Mouse (Mus musculus): Measurements from ENCODE around the gene Omp. TPM values are rescaled to one million over a fixed set of nuclear protein-coding genes. Genes with fewer than 3 reads are reported as not detected.

The Omp gene
- polyA plus RNA-seq, 1 experiment from 2014 or later, result 0.89 TPM

GRCm38 (mm10) chr7:98131751-98132150 is 13.6 kb downstream of the Omp start:
- Histone ChIP-seq H3K4me2 (no peak overlapping the region), H3K36me3 (peaks cover 83% of the 10 kb centered on the region), H3K9ac (no peak overlapping the region), H3K27ac (no peak overlapping the region), H3K4me3 (no peak overlapping the region), H3K9me3 (replicated peaks) (no peaks in the 10 kb centered on the region), H3K4me1 (no peaks in the 10 kb centered on the region), H3K27me3 (replicated peaks) (no peaks in the 10 kb centered on the region)
- WGBS (ENCODE audit: insufficient replicate concordance), result 92% methylated on average over 8 of the region's 8 CpGs
- no peak for ATAC-seq

GRCm38 (mm10) chr7:98125473-98125872 is 19.8 kb downstream of the Omp start:
- Histone ChIP-seq H3K9me3 (replicated peaks) (no peaks in the 10 kb centered on the region), H3K9ac (no peak overlapping the region), H3K4me1 (peaks cover 12% of the 10 kb centered on the region), H3K4me3 (no peak overlapping the region), H3K4me2 (no peak overlapping the region), H3K27me3 (replicated peaks) (no peaks in the 10 kb centered on the region), H3K27ac (no peak overlapping the region), H3K36me3 (peaks cover 82% of the 10 kb centered on the region)
- 31% methylated on average over 5 of the region's 5 CpGs for WGBS (ENCODE audit: insufficient replicate concordance)
- ATAC-seq, result peak; percentile 33; the same call in 1 of the 2 replicates

- Histone ChIP-seq H3K4me3 (no peak overlapping the region), H3K9ac (no peak overlapping the region), H3K36me3 (peaks cover 74% of the 10 kb centered on the region), H3K4me2 (no peak overlapping the region), H3K9me3 (replicated peaks) (no peaks in the 10 kb centered on the region), H3K27ac (no peak overlapping the region), H3K27me3 (replicated peaks) (no peaks in the 10 kb centered on the region), H3K4me1 (peaks cover 20% of the 10 kb centered on the region)
- no peak for ATAC-seq
- WGBS (ENCODE audit: insufficient replicate concordance), result 68% methylated on average over 5 of the region's 5 CpGs
These were observed 20.6 kb downstream of the Omp start for GRCm38 (mm10) chr7:98124701-98125100.

- 67% methylated on average over 8 of the region's 8 CpGs for WGBS (ENCODE audit: insufficient replicate concordance)
- no peak for ATAC-seq
- H3K4me3 ChIP-seq, result no peak overlapping the region
- H3K27ac ChIP-seq, result no peak overlapping the region
- H3K4me2 ChIP-seq, result no peak overlapping the region
- H3K9me3 ChIP-seq (replicated peaks), result no peaks in the 10 kb centered on the region
- H3K27me3 ChIP-seq (replicated peaks), result no peaks in the 10 kb centered on the region
- peaks cover 34% of the 10 kb centered on the region for H3K4me1 ChIP-seq
- peaks cover 44% of the 10 kb centered on the region for H3K36me3 ChIP-seq
- no peak overlapping the region for H3K9ac ChIP-seq
These were observed 23.6 kb downstream of the Omp start for GRCm38 (mm10) chr7:98121673-98122072.

GRCm38 (mm10) chr7:98121241-98121640 is 24.1 kb downstream of the Omp start:
- H3K4me2 ChIP-seq, result no peak overlapping the region
- 0 out of 2 replicates have a peak overlapping the region, but pooled peaks have one; percentile 3 for H3K9ac ChIP-seq
- no peak overlapping the region for H3K27ac ChIP-seq
- no peak overlapping the region for H3K4me3 ChIP-seq
- 59% methylated on average over 3 of the region's 3 CpGs for WGBS (ENCODE audit: insufficient replicate concordance)
- ATAC-seq, result no peak
- no peaks in the 10 kb centered on the region for H3K9me3 ChIP-seq (replicated peaks)
- H3K36me3 ChIP-seq, result peaks cover 40% of the 10 kb centered on the region
- no peaks in the 10 kb centered on the region for H3K27me3 ChIP-seq (replicated peaks)
- H3K4me1 ChIP-seq, result peaks cover 35% of the 10 kb centered on the region

GRCm38 (mm10) chr7:98120325-98120724 is 25.0 kb downstream of the Omp start:
- no peak overlapping the region for H3K27ac ChIP-seq
- peak overlapping the region; percentile 17; the same call in 1 of the 2 replicates for H3K4me3 ChIP-seq
- ATAC-seq, result peak; percentile 41; the same call in 1 of the 2 replicates
- H3K36me3 ChIP-seq, result peaks cover 31% of the 10 kb centered on the region
- H3K4me1 ChIP-seq, result peaks cover 35% of the 10 kb centered on the region
- H3K4me2 ChIP-seq, result peak overlapping the region; percentile 58
- no peaks in the 10 kb centered on the region for H3K9me3 ChIP-seq (replicated peaks)
- peak overlapping the region; percentile 27; the same call in 1 of the 2 replicates for H3K9ac ChIP-seq
- no peaks in the 10 kb centered on the region for H3K27me3 ChIP-seq (replicated peaks)
- WGBS (ENCODE audit: insufficient replicate concordance), result 13% methylated on average over 7 of the region's 7 CpGs

- H3K27ac ChIP-seq, result 0 out of 2 replicates have a peak overlapping the region, but pooled peaks have one; percentile 23
- H3K4me1 ChIP-seq, result peaks cover 35% of the 10 kb centered on the region
- H3K36me3 ChIP-seq, result peaks cover 26% of the 10 kb centered on the region
- H3K9ac ChIP-seq, result 0 out of 2 replicates have a peak overlapping the region, but pooled peaks have one; percentile 2
- 73% methylated on average over 2 of the region's 2 CpGs for WGBS (ENCODE audit: insufficient replicate concordance)
- H3K27me3 ChIP-seq (replicated peaks), result no peaks in the 10 kb centered on the region
- H3K9me3 ChIP-seq (replicated peaks), result no peaks in the 10 kb centered on the region
- H3K4me2 ChIP-seq, result no peak overlapping the region
- no peak overlapping the region for H3K4me3 ChIP-seq
- no peak for ATAC-seq
These were observed 25.4 kb downstream of the Omp start for GRCm38 (mm10) chr7:98119961-98120232.

GRCm38 (mm10) chr7:98119179-98119960 is 25.9 kb downstream of the Omp start, which contains the start of gene Myo7a:
Gene Myo7a (minus strand): TSS chr7:98119524.
- Histone ChIP-seq H3K9ac (peak within 1 kb of the TSS; percentile 27; the same call in 1 of the 2 replicates), H3K4me2 (peak within 1 kb of the TSS; percentile 58), H3K27me3 (replicated peaks) (no peaks in the 10 kb centered on the region), H3K4me1 (peaks cover 35% of the 10 kb centered on the region), H3K27ac (peak within 1 kb of the TSS; percentile 23), H3K9me3 (replicated peaks) (no peaks in the 10 kb centered on the region), H3K36me3 (peaks cover 21% of the 10 kb centered on the region), H3K4me3 (peak within 1 kb of the TSS; percentile 17; the same call in 1 of the 2 replicates)
- WGBS (ENCODE audit: insufficient replicate concordance), result 37% methylated on average over 9 of the region's 9 CpGs
- ATAC-seq, result peak; percentile 55

- no peaks in the 10 kb centered on the region for H3K9me3 ChIP-seq (replicated peaks)
- no peaks in the 10 kb centered on the region for H3K36me3 ChIP-seq
- no peak overlapping the region for H3K9ac ChIP-seq
- no peak for ATAC-seq
- no peak overlapping the region for H3K27ac ChIP-seq
- peaks cover 14% of the 10 kb centered on the region for H3K27me3 ChIP-seq (replicated peaks)
- no peak overlapping the region for H3K4me2 ChIP-seq
- 40% methylated on average over 11 of the region's 11 CpGs for WGBS (ENCODE audit: insufficient replicate concordance)
- H3K4me3 ChIP-seq, result no peak overlapping the region
- H3K4me1 ChIP-seq, result peaks cover 35% of the 10 kb centered on the region
These were observed 28.2 kb downstream of the Omp start for GRCm38 (mm10) chr7:98117012-98117660.

GRCm38 (mm10) chr7:98114656-98115055 is 30.6 kb downstream of the Omp start:
- Histone ChIP-seq H3K27me3 (replicated peaks) (peaks cover 39% of the 10 kb centered on the region), H3K4me2 (no peak overlapping the region), H3K4me3 (no peak overlapping the region), H3K9me3 (replicated peaks) (no peaks in the 10 kb centered on the region), H3K27ac (no peak overlapping the region), H3K36me3 (no peaks in the 10 kb centered on the region), H3K9ac (no peak overlapping the region; the same call in 1 of the 2 replicates), H3K4me1 (peaks cover 20% of the 10 kb centered on the region)
- no peak for ATAC-seq
- WGBS (ENCODE audit: insufficient replicate concordance), result 41% methylated on average over 6 of the region's 6 CpGs

GRCm38 (mm10) chr7:98111233-98111632 is 34.1 kb downstream of the Omp start:
- Histone ChIP-seq H3K27ac (no peak overlapping the region), H3K4me3 (no peak overlapping the region), H3K9ac (no peak overlapping the region), H3K27me3 (replicated peaks) (peaks cover 48% of the 10 kb centered on the region), H3K4me1 (peaks cover 6% of the 10 kb centered on the region; the same call in 1 of the 2 replicates), H3K9me3 (replicated peaks) (no peaks in the 10 kb centered on the region), H3K36me3 (no peaks in the 10 kb centered on the region), H3K4me2 (peak overlapping the region; percentile 31; the same call in 1 of the 2 replicates)
- 17% methylated on average over 25 of the region's 25 CpGs for WGBS (ENCODE audit: insufficient replicate concordance)
- ATAC-seq, result no peak

- Histone ChIP-seq H3K4me3 (no peak overlapping the region), H3K4me1 (peaks cover 6% of the 10 kb centered on the region; the same call in 1 of the 2 replicates), H3K27me3 (replicated peaks) (peaks cover 48% of the 10 kb centered on the region), H3K36me3 (no peaks in the 10 kb centered on the region), H3K9me3 (replicated peaks) (no peaks in the 10 kb centered on the region), H3K9ac (no peak overlapping the region), H3K4me2 (no peak overlapping the region), H3K27ac (no peak overlapping the region)
- 67% methylated on average over 4 of the region's 4 CpGs for WGBS (ENCODE audit: insufficient replicate concordance)
- no peak for ATAC-seq
These were observed 35.5 kb downstream of the Omp start for GRCm38 (mm10) chr7:98109771-98110170.
